Mouse (Mus musculus) cerebellum, adult 11-12 months (tissue): Measurements from ENCODE around the gene Anxa10.

Experiments used
- DNase-seq: peaks from one replicate; pipeline ENCODE4 v3.0.0; 2022

The Anxa10 gene

DNA sequence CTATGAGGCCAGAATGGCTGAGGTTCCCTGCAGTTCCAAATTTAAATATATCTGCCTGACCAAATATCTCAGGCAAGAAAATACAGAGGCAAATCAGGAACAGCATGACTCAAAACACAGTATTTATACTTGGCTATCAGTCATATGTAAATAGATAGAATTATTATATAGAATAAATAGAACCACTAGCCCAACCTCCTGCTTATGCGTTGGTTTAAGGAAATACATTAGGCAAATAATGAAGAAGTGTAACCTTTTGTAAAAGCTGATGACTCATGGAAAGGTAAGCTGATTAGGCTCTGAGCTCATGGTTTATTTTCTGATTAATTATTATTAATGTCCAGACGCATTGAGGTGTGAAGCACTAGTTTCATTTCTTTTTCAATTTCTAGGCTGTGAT, at the start of gene Anxa10:
Gene Anxa10, minus strand, starts transcription at position 53 of the 400 bp plus-strand sequence.
- no peak for DNase-seq

DNA sequence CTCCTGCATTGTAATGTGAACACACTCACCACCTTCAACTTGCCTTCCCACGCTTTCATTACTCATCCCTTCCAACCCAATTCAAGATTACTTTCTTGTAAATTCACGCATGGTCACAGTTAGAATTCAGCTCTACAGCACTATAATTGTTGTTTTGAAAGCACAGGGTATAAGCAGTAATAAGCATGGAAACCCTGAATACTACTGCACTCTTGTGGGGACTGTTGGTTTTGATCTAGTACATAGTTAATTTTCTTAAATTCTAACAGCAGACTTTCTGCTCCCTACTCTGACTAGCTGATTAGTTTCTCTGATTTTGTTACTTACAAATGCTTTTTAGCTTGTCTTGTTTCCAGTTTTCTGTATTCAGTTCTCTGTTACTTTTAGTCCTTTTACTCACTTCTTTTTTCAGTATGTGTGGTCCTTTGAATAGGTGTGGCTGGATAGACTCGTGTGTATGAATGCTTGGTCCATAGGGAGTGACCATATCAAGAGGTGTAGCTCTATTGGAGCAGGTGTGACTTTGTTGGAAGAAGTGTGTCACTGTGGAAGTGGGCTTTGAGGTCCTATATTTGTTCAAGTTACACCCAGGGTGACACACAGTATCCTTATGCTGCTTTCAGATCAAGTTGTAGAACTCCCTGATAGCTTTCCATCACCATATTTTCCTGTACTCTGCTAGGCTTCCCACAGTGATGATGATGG, 9.9 kb upstream of the Anxa10 start:
- DNase-seq: no peak

DNA sequence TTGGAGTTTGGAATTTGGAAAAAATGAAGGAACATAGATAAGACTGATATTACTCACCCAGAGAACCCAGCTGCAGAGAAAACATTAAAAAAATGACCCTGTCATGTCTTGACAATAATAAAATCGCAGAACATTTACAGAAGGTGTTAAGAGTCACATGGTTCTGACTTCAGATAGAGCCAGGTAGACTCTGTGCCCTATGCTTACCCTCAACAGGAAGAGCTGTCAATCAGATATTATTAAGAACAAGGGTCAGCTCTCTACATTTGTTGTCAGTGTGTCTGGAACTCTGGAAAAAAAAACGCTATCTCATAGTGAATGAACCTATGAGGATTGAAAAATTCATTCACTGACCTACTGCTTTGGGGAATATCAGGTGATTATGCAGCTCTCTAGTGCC, 25.7 kb downstream of the Anxa10 start:
- no peak for DNase-seq

DNA sequence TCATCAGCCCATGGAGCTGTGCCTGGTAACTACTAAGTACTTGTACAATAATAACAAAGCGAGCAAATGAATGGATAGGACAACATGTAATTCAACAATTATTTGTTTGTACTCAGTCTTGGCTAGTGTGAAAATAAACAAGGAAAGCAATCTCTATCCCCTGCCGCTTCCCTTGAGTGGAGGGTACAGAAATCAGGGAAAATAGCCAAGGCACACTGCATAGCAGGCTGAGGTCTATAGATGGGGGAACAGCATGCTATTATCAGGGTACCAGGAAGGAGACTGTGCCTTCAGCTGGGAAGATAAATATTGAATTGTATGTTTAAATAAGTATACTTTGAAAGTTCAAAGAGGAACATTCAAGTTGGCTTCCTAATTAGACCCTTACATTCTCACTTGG, 41.1 kb downstream of the Anxa10 start:
- DNase-seq: no peak

DNA sequence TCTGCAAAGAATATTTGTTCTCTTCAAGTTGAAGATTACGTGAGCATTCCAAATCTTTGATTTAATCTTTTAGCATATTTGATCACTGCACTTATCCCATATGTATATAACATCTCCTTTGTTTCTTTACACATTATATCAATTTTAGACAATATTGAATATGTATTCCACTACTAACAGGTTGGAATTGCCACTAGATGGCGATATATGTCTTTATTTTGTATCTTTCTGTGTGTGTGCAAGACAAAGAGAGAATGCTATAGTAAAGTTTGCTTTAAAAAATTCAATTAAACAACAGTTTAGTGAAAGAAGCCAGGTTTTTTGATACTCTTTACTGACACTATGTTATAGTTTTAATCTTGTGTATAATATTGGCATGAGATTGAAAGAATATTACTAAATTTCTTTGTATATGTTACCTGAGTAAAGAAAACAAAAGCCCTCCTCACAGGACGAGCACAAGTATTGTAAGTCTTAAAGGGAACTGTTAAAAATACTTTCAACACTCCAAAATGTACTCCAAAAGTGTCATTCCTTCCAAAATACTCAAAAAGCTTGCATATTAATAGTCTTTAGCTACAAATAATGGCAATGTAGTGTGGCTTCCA, 42.7 kb downstream of the Anxa10 start:
- no peak for DNase-seq

DNA sequence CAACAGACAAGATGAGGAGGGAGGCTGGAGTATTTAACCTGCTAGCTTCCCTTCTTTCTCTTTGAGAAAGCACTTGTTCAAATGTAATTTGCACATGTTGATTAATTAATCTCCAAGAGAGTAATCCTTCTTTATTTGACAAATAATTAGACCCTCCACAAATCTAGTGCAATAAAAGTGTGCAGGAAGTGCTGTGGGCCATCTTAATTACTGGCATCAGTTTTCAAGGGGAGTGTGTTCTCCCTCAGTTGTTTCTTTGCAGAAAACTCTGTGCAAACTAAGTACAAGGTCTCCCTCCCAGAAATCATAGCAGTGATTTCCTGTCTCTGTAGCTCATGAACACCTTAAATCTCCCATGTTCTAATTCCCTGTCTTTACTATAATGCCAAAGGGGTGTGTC, 54.6 kb downstream of the Anxa10 start:
- no peak for DNase-seq

DNA sequence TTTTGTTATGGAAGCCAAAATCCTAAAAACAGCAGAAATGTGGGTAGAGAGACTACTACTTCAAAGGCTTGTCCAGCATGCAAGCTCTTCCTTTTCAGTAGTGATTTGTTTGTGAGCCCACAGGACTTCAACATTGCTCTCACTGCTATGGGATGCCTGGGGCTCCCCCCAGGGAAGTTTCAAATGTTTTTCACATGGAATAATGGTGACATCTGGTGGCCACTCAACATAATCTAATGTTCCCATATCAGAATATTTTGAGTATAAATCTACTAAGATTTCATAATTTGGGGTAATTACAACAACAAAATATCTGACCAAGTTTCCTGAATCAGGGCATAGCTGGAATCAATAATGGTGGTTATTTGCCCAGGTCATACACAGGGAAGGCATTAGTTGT, 62.6 kb downstream of the Anxa10 start:
- no peak for DNase-seq

DNA sequence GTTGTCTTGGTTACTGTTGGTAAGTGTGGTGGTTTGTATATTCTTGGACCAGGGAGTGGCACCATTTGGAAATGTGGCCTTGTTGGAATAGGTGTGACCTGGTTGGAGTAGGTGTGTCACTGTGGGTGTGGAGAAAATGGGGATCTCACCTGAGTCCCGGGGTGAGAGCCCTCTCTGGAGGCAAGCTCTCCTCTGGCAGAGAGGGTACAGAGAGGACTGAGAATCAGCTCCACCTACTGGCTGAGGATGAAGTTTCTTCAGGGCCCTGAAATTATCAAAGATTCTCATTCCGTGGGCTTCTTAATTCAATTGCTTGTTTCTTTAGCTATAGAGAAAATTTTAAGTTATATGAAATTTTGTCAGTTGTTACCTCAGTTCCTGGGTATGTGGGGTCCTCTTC, 76.1 kb downstream of the Anxa10 start:
- DNase-seq: no peak

DNA sequence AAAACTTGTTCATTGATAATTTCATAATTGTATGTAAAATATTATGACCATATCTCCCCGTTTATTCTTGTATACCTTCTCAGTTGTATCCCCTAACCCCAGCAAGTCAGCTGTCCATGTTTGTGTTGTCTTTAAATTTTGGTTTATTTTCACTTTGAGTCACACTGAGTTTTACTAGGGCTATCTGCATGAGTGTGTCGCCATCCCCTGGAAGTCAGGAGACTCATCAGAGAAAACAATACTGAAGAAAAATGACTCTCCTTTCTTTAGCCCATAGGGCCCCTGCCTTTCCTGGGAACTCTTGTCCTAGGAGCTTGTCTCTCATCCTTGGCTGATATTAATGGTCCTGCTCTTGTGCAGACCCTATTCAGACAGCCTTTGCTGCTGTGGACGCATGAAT, 88.6 kb downstream of the Anxa10 start:
- DNase-seq: no peak

DNA sequence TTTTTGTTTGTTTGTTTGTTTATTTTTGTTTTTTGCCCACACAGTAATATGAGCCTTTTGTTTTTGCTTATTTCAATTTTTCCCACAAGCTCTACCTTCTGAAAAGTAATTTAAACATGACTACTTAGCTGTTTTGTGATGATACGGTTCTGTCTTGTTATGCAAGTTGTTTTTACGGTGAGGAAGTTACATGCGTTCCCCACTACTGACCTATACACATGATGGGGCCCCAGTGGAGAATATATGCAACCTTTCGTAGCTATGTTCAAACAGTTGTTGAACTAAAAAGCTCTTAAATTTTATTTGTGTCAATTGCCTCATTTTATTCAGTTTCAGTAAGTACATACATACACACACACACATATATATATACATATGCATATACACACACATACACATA, 108.4 kb downstream of the Anxa10 start:
- DNase-seq: no peak

DNA sequence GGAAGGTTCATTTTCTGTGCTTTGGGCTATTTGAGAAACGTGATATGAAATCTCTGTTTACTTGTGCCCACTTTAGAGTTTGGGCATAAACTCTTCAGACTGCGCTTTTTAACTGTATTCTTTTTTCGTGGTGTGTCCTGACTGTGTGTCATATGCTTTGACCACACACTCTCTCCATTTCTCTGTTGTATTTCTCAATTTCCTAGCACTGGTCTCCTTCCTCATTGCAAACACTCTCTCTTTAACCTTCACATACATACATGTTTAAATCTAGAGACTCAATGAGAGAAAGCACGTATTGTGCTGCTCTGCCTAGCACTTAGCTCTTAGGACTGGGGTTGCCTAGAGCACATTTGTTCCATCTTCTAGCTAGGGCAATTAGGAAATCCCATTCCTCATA, 108.8 kb downstream of the Anxa10 start:
- DNase-seq: no peak
